Mouse (Mus musculus) hindbrain, embryonic 15.5 days (tissue): Measurements from ENCODE around the gene Faf1. TPM values are rescaled to one million over a fixed set of nuclear protein-coding genes. Genes with fewer than 3 reads are reported as not detected.
"Not testable (repeated sequence)": the region's sequence is repeated elsewhere in the genome, so short reads cannot be mapped to it uniquely, and the experiment has no call there.

Source experiments
- ATAC-seq: fragments of 200-750 bp; cut with Nextera tagmentation; 2 replicates; pipeline ENCODE4 v1.8.0; 2017; ENCODE audit warnings: low read depth, moderate number of reproducible peaks, moderate TSS enrichment; ENCODE audit not compliant: low FRiP score
- H3K27ac ChIP-seq: fragments of 300-500 bp; sonication (generic); replicated peaks from 2 replicates; pipeline ENCODE4 v1.5.1; 2015; ENCODE audit warnings: mild to moderate bottlenecking, inconsistent platforms
- H3K27me3 ChIP-seq: fragments of 300-500 bp; sonication (generic); 2 replicates; pipeline ENCODE4 v1.6.1; 2015; ENCODE audit warnings: control low read depth, inconsistent platforms
- H3K36me3 ChIP-seq: fragments of 300-500 bp; sonication (generic); 2 replicates; pipeline ENCODE4 v1.6.1; 2015; ENCODE audit warnings: control low read depth, inconsistent platforms
- H3K4me1 ChIP-seq: fragments of 300-500 bp; sonication (generic); replicated peaks from 2 replicates; pipeline ENCODE4 v1.6.1; 2015; ENCODE audit warnings: control low read depth, inconsistent platforms
- H3K4me2 ChIP-seq: fragments of 300-500 bp; sonication (generic); 2 replicates; pipeline ENCODE4 v1.6.1; 2015; ENCODE audit warnings: moderate library complexity, mild to moderate bottlenecking, inconsistent platforms
- H3K4me3 ChIP-seq: fragments of 300-500 bp; sonication (generic); 2 replicates; pipeline ENCODE4 v1.5.1; 2015; ENCODE audit warnings: mild to moderate bottlenecking, inconsistent platforms
- H3K9ac ChIP-seq: fragments of 300-500 bp; sonication (generic); 2 replicates; pipeline ENCODE4 v1.6.1; 2015; ENCODE audit warnings: inconsistent platforms
- H3K9me3 ChIP-seq: fragments of 300-500 bp; sonication (generic); 2 replicates; pipeline ENCODE4 v1.6.1; 2016; ENCODE audit warnings: control low read depth, inconsistent platforms
- WGBS: fragments of 180-500 bp; shearing (Covaris S2); methylation state at CpG from one replicate; pipeline ENCODE4 v1.1.7; 2015; 5-methylcytosine and 5-hydroxymethylcytosine counted together
- polyA plus RNA-seq: library from polyadenylated mRNA; unstranded; fragments of >200 nt; fragmentation: Nextera tagmentation; extraction: Ambion mirVana; gene quantifications from 2 replicates; pipeline ENCODE4 v1.2.1, GENCODE M21; 2015

Gene Faf1
- polyA plus RNA-seq, 1 experiment from 2014 or later, result 31.8 TPM

GRCm38 (mm10) chr4:109666461-109667269, 9.7 kb upstream of the Faf1 start, which contains the start of gene Cdkn2c:
TSS of gene Cdkn2c (minus strand) at chr4:109667189.
- Histone ChIP-seq H3K9me3 (no peaks in the 10 kb centered on the region), H3K27me3 (peaks cover 24% of the 10 kb centered on the region), H3K4me3 (peak within 1 kb of the TSS; percentile 49), H3K9ac (peak within 1 kb of the TSS; percentile 42), H3K4me2 (peak within 1 kb of the TSS; percentile 76), H3K4me1 (peaks cover 24% of the 10 kb centered on the region), H3K36me3 (no peaks in the 10 kb centered on the region), H3K27ac (peak within 1 kb of the TSS; percentile 83)
- ATAC-seq, result peak; percentile 91
- under 1% methylated on average over 64 of the region's 64 CpGs for WGBS

- Histone ChIP-seq H3K4me2 (peak overlapping the region; percentile 76), H3K9me3 (no peaks in the 10 kb centered on the region), H3K4me1 (peaks cover 24% of the 10 kb centered on the region), H3K4me3 (0 out of 2 replicates have a peak overlapping the region, but pooled peaks have one; percentile 49), H3K27ac (no peak overlapping the region), H3K36me3 (no peaks in the 10 kb centered on the region), H3K27me3 (peaks cover 18% of the 10 kb centered on the region), H3K9ac (no peak overlapping the region)
- WGBS, result 53% methylated on average over 2 of the region's 2 CpGs
- ATAC-seq, result no peak
Observed at GRCm38 (mm10) chr4:109667518-109667917, 8.9 kb upstream of the Faf1 start.

GRCm38 (mm10) chr4:109670213-109670612, 6.2 kb upstream of the Faf1 start:
- peaks cover 6% of the 10 kb centered on the region for H3K27me3 ChIP-seq
- H3K9ac ChIP-seq, result no peak overlapping the region
- no peak overlapping the region for H3K27ac ChIP-seq
- H3K4me2 ChIP-seq, result no peak overlapping the region
- no peak overlapping the region for H3K4me3 ChIP-seq
- no peaks in the 10 kb centered on the region for H3K36me3 ChIP-seq
- no peak for ATAC-seq
- H3K4me1 ChIP-seq, result peaks cover 19% of the 10 kb centered on the region
- H3K9me3 ChIP-seq, result no peaks in the 10 kb centered on the region
- WGBS, result 80% methylated on average over 2 of the region's 2 CpGs

GRCm38 (mm10) chr4:109671941-109672340, 4.4 kb upstream of the Faf1 start:
- 95% methylated on average over 1 of the region's 1 CpGs for WGBS
- no peak overlapping the region for H3K4me2 ChIP-seq
- no peak overlapping the region for H3K4me3 ChIP-seq
- H3K9ac ChIP-seq, result no peak overlapping the region
- no peak for ATAC-seq
- peaks cover 1% of the 10 kb centered on the region; the same call in 1 of the 2 replicates for H3K4me1 ChIP-seq
- no peak overlapping the region for H3K27ac ChIP-seq
- no peaks in the 10 kb centered on the region for H3K36me3 ChIP-seq
- H3K27me3 ChIP-seq, result peaks cover 6% of the 10 kb centered on the region
- H3K9me3 ChIP-seq, result no peaks in the 10 kb centered on the region

GRCm38 (mm10) chr4:109674097-109674496, 2.3 kb upstream of the Faf1 start:
- WGBS, result 86% methylated on average over 2 of the region's 2 CpGs
- Histone ChIP-seq H3K4me3 (no peak overlapping the region), H3K9ac (no peak overlapping the region), H3K4me1 (peaks cover 16% of the 10 kb centered on the region), H3K36me3 (no peaks in the 10 kb centered on the region), H3K4me2 (no peak overlapping the region), H3K9me3 (no peaks in the 10 kb centered on the region), H3K27me3 (0 out of 2 replicates have a peak, but pooled peaks cover 3% of the 10 kb centered on the region), H3K27ac (no peak overlapping the region)
- no peak for ATAC-seq

- Histone ChIP-seq H3K4me1 (peaks cover 16% of the 10 kb centered on the region), H3K4me2 (peak overlapping the region; percentile 66), H3K27ac (peak overlapping the region; percentile 95), H3K9ac (peak overlapping the region; percentile 79), H3K9me3 (no peaks in the 10 kb centered on the region), H3K4me3 (peak overlapping the region; percentile 80), H3K36me3 (no peaks in the 10 kb centered on the region), H3K27me3 (0 out of 2 replicates have a peak, but pooled peaks cover 3% of the 10 kb centered on the region)
- 0% methylated on average over 3 of the region's 3 CpGs for WGBS
- ATAC-seq, result peak; percentile 12; the same call in 1 of the 2 replicates
Observed at GRCm38 (mm10) chr4:109677221-109677620, 833 bp downstream of the Faf1 start.

- ATAC-seq, result no peak
- Histone ChIP-seq H3K27ac (no peak overlapping the region), H3K36me3 (peaks cover 6% of the 10 kb centered on the region; the same call in 1 of the 2 replicates), H3K4me2 (no peak overlapping the region), H3K4me3 (no peak overlapping the region), H3K9me3 (no peaks in the 10 kb centered on the region), H3K9ac (no peak overlapping the region), H3K4me1 (0 out of 2 replicates have a peak, but pooled peaks cover 3% of the 10 kb centered on the region), H3K27me3 (no peaks in the 10 kb centered on the region)
- 71% methylated on average over 2 of the region's 2 CpGs for WGBS
Observed at GRCm38 (mm10) chr4:109683561-109683960, 7.2 kb downstream of the Faf1 start.

GRCm38 (mm10) chr4:109692674-109693073, 16.3 kb downstream of the Faf1 start:
- no peaks in the 10 kb centered on the region for H3K4me1 ChIP-seq
- H3K4me2 ChIP-seq, result no peak overlapping the region
- ATAC-seq, result no peak
- H3K9me3 ChIP-seq, result no peaks in the 10 kb centered on the region
- no peaks in the 10 kb centered on the region for H3K27me3 ChIP-seq
- H3K9ac ChIP-seq, result no peak overlapping the region
- no peaks in the 10 kb centered on the region for H3K36me3 ChIP-seq
- H3K27ac ChIP-seq, result no peak overlapping the region
- H3K4me3 ChIP-seq, result no peak overlapping the region

GRCm38 (mm10) chr4:109700727-109701126, 24.3 kb downstream of the Faf1 start:
- not testable (repeated sequence) for ATAC-seq, H3K27me3 ChIP-seq, H3K27ac ChIP-seq

GRCm38 (mm10) chr4:109703568-109703967, 27.2 kb downstream of the Faf1 start:
- Histone ChIP-seq H3K36me3 (no peaks in the 10 kb centered on the region), H3K27me3 (no peaks in the 10 kb centered on the region), H3K4me3 (no peak overlapping the region), H3K4me1 (no peaks in the 10 kb centered on the region), H3K27ac (no peak overlapping the region), H3K4me2 (no peak overlapping the region), H3K9ac (no peak overlapping the region), H3K9me3 (no peaks in the 10 kb centered on the region)
- ATAC-seq, result no peak

More at GRCm38 (mm10) chr4:109700727-109701126, 24.3 kb downstream of the Faf1 start:
- 89% methylated on average over 3 of the region's 3 CpGs for WGBS
- H3K36me3 ChIP-seq, H3K4me1 ChIP-seq, H3K9me3 ChIP-seq, H3K9ac ChIP-seq, H3K4me3 ChIP-seq, H3K4me2 ChIP-seq: not testable (repeated sequence)

GRCm38 (mm10) chr4:109705349-109705748, 29.0 kb downstream of the Faf1 start:
- Histone ChIP-seq H3K4me3 (no peak overlapping the region), H3K9ac (no peak overlapping the region), H3K9me3 (no peaks in the 10 kb centered on the region), H3K4me1 (no peaks in the 10 kb centered on the region), H3K36me3 (no peaks in the 10 kb centered on the region), H3K27me3 (no peaks in the 10 kb centered on the region), H3K27ac (no peak overlapping the region), H3K4me2 (no peak overlapping the region)
- no peak for ATAC-seq
- 91% methylated on average over 2 of the region's 2 CpGs for WGBS

- Histone ChIP-seq H3K4me2 (no peak overlapping the region), H3K9ac (no peak overlapping the region), H3K4me3 (no peak overlapping the region), H3K27ac (no peak overlapping the region), H3K4me1 (no peaks in the 10 kb centered on the region), H3K27me3 (no peaks in the 10 kb centered on the region), H3K36me3 (no peaks in the 10 kb centered on the region), H3K9me3 (no peaks in the 10 kb centered on the region)
- 96% methylated on average over 5 of the region's 5 CpGs for WGBS
- ATAC-seq, result no peak
Observed at GRCm38 (mm10) chr4:109719281-109719680, 42.9 kb downstream of the Faf1 start.
